Mouse (Mus musculus) forebrain, embryonic 11.5 days (tissue): ENCODE measurements at regions not wholly inside any gene's neighbourhood (a gene's known extent, or its start where the extent isn't known, plus 50 kb on each side); places are given as distances from the start of the nearest gene placed in this dataset.

Experiments used
- ATAC-seq: fragments of 200-750 bp; cut with Nextera tagmentation; replicated peaks from 2 replicates; pipeline ENCODE4 v1.8.0; 2017; ENCODE audit warnings: moderate TSS enrichment; ENCODE audit not compliant: low FRiP score
- DNase-seq: peaks from one replicate; pipeline ENCODE4 v3.0.0-alpha.2; 2017; ENCODE audit warnings: low spot score
- H3K27ac ChIP-seq: fragments of 300-500 bp; sonication (generic); 2 replicates; pipeline ENCODE4 v1.5.1; 2014; ENCODE audit warnings: low read depth, low read length
- H3K27me3 ChIP-seq: fragments of 300-500 bp; sonication (generic); 2 replicates; pipeline ENCODE4 v1.6.1; 2014; ENCODE audit warnings: mild to moderate bottlenecking, low read length, mixed read lengths; ENCODE audit not compliant: control insufficient read depth, insufficient read depth
- H3K36me3 ChIP-seq: fragments of 300-500 bp; sonication (generic); 2 replicates; pipeline ENCODE4 v1.6.1; 2014; ENCODE audit warnings: mild to moderate bottlenecking, low read length, moderate library complexity, mixed read lengths; ENCODE audit not compliant: control insufficient read depth, insufficient read depth
- H3K4me1 ChIP-seq: fragments of 300-500 bp; sonication (generic); replicated peaks from 2 replicates; pipeline ENCODE4 v1.6.1; 2014; ENCODE audit warnings: low read length, mixed read lengths; ENCODE audit not compliant: control insufficient read depth, insufficient read depth
- H3K4me2 ChIP-seq: fragments of 300-500 bp; sonication (generic); 2 replicates; pipeline ENCODE4 v1.6.1; 2014; ENCODE audit warnings: low read depth, mild to moderate bottlenecking, low read length, moderate library complexity, mixed read lengths; ENCODE audit not compliant: severe bottlenecking
- H3K4me3 ChIP-seq: fragments of 300-500 bp; sonication (generic); 2 replicates; pipeline ENCODE4 v1.5.1; 2014; ENCODE audit warnings: low read depth, low read length
- H3K9ac ChIP-seq: fragments of 300-500 bp; sonication (generic); 2 replicates; pipeline ENCODE4 v1.6.1; 2014; ENCODE audit warnings: low read length
- H3K9me3 ChIP-seq: fragments of 300-500 bp; sonication (generic); 2 replicates; pipeline ENCODE4 v1.6.1; 2016; ENCODE audit warnings: low read length, mixed read lengths; ENCODE audit not compliant: control insufficient read depth
- WGBS: fragments of 180-500 bp; shearing (Covaris S2); extraction: QIAGEN DNeasy Blood & Tissue Kit; methylation state at CpG from one replicate; pipeline ENCODE4 v1.1.7; 2014; 5-methylcytosine and 5-hydroxymethylcytosine counted together

DNA sequence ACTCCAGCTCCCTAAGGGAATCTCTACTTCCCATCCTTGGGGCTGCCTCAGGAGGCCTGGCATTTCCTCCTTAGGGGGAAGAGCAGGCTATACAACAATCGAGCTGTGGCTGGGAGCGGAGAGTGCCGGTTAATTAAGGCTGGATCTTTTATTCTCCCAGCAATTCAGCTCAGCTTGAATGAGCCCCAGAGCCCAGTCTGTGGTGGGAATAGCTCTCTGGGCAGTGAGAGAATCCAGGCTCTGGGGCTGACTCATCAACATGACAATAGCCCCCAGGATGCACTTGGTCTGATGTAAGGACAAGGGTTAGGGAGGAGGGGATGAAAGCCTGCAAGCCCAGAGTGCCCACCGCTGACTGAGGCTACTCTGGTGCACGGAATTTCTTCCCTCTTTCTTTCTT is 280.2 kb upstream of the Sox9 start:
- under 1% methylated on average over 5 of the region's 5 CpGs for WGBS
- Histone ChIP-seq H3K36me3 (no peaks in the 10 kb centered on the region), H3K4me3 (no peak overlapping the region), H3K27ac (peak overlapping the region; percentile 78), H3K4me2 (no peak overlapping the region), H3K9ac (no peak overlapping the region), H3K9me3 (no peaks in the 10 kb centered on the region), H3K4me1 (peaks cover 13% of the 10 kb centered on the region; the same call in 1 of the 2 replicates), H3K27me3 (no peaks in the 10 kb centered on the region)
- ATAC-seq (peak; percentile 99), DNase-seq (peak; percentile 87)

DNA sequence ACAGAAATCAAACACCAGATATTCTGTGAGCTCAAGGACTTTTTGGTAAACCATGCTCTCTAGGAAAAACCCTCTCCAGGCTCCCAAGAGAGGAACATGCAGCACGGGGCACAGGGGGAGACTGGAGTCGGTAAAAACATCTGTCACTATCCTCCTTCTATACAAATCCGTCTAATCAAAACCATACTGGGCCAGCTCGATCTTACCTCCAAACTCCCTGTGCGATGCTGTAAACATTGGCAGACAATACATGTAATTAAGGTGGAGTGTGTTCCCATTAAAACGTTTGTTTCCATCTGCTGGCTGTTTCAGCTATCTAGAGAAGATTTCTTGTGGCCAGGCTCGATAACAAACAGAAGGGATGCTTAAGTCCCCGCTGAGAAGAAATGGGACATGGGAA is 262.9 kb upstream of the Sox9 start:
- ATAC-seq (no peak), DNase-seq (no peak)
- Histone ChIP-seq H3K4me3 (no peak overlapping the region), H3K27me3 (no peaks in the 10 kb centered on the region), H3K36me3 (no peaks in the 10 kb centered on the region), H3K9ac (no peak overlapping the region), H3K4me1 (no peaks in the 10 kb centered on the region), H3K9me3 (no peaks in the 10 kb centered on the region), H3K27ac (no peak overlapping the region), H3K4me2 (no peak overlapping the region)
- WGBS: 66% methylated on average over 8 of the region's 8 CpGs

DNA sequence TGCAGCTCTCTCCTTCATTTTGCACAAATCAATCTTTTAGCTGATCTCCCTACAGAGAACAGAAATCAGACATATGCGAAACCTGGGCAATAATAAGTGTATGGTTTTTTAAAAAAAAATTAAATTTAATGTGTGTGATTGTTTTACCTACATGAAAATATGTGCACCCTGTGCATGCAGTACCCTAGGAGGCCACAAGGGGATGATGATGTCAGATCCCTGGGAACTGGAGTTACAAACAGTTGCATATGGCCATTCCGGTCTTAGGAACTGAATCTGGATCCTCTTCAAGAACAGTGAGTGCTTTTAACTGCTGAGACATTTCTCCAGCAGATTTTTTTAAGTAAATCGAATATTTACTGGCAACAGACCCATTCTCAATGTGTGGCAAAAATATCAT is 257.0 kb upstream of the Sox9 start:
- Histone ChIP-seq H3K27ac (no peak overlapping the region), H3K4me1 (no peaks in the 10 kb centered on the region), H3K4me2 (no peak overlapping the region), H3K9ac (no peak overlapping the region), H3K36me3 (no peaks in the 10 kb centered on the region), H3K4me3 (no peak overlapping the region), H3K27me3 (no peaks in the 10 kb centered on the region), H3K9me3 (no peaks in the 10 kb centered on the region)
- 92% methylated on average over 3 of the region's 3 CpGs for WGBS
- DNase-seq (no peak), ATAC-seq (no peak)

DNA sequence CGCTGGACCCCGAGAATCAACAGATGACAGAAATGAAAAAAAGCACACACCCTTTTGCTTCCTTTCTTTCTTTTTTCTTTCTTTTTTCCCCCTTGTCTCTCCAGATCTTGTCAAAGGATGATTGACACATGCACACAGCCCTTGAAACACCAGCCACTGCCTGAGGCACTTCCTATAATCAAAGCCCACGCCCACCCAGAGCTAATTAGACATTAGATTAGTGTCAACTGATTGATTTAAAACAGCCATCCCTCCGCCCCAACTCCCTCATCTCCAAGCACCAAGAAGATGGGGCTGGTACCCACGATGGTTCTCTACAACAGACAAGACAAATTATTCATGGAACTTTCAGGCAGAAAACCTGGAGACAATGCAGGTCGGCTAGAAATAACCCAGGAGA is 239.5 kb upstream of the Sox9 start:
- Histone ChIP-seq H3K9ac (no peak overlapping the region), H3K27ac (no peak overlapping the region), H3K36me3 (no peaks in the 10 kb centered on the region), H3K4me3 (no peak overlapping the region), H3K4me2 (no peak overlapping the region), H3K4me1 (peaks cover 6% of the 10 kb centered on the region; the same call in 1 of the 2 replicates), H3K27me3 (no peaks in the 10 kb centered on the region), H3K9me3 (no peaks in the 10 kb centered on the region)
- ATAC-seq (peak; percentile 82), DNase-seq (peak; percentile 74)
- 6% methylated on average over 6 of the region's 6 CpGs for WGBS

DNA sequence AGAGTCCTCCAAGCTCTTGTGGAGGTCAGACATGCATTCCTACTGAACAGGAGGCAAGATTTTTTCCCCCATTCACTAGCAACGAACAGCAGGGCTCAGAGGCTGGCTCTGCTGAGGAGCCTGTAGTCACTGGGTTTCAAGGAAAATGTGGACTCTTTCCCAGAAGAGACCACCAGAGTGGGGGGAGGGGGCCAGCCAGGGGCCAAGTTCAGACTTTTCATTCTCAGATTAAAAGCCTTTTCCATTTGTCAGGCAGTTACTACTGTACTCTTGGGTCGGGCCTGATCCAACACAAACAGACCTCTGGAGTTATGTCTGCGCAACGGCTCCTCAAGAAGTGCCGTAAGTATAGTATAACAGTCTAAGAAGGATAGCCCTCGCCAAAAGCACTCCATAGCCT is 238.6 kb upstream of the Sox9 start:
- ATAC-seq (no peak; the same call in 1 of the 2 replicates), DNase-seq (no peak)
- H3K27me3 ChIP-seq: no peaks in the 10 kb centered on the region
- H3K9ac ChIP-seq: no peak overlapping the region
- no peaks in the 10 kb centered on the region for H3K36me3 ChIP-seq
- peaks cover 6% of the 10 kb centered on the region; the same call in 1 of the 2 replicates for H3K4me1 ChIP-seq
- H3K4me2 ChIP-seq: no peak overlapping the region
- H3K27ac ChIP-seq: peak overlapping the region; percentile 62; the same call in 1 of the 2 replicates
- no peaks in the 10 kb centered on the region for H3K9me3 ChIP-seq
- WGBS: 72% methylated on average over 6 of the region's 6 CpGs
- H3K4me3 ChIP-seq: no peak overlapping the region

DNA sequence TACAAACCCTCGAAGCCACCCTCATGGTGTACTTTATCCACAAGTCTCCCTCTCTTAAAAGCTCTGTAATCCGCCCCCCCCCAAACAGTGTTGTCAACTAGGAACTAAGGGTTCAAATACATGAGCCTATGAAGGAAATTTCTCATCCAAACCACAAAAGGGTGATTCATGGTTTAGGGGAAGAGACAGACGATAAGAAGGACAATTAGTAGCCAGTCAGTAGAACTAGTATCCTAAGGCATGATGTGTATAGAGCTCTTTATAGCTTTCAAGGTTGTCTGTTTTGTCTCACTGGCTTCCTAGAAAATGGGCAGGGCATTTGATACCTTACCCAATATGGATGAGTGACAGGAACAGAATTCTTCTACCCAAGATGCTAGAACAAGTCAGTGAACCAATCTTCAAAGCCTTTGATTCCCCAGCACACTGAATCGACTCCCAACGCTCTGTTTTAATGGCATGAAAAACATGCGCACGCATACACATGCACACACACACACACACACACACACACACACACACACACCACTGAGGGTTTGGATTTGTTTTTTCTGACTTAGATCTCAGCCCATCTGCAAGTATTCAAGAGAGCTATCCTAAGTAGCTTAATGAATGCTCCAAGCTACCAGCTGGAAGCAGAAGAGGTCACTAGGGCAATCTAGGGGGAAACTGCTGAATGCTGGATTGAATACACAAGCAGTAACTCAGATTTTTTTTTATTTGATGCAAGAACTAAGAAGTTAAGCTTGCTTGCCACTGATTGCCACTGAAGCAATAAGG is 236.6 kb upstream of the Sox9 start:
- Histone ChIP-seq H3K27me3 (no peaks in the 10 kb centered on the region), H3K9ac (no peak overlapping the region), H3K4me3 (no peak overlapping the region), H3K36me3 (no peaks in the 10 kb centered on the region), H3K4me2 (no peak overlapping the region), H3K9me3 (no peaks in the 10 kb centered on the region), H3K27ac (no peak overlapping the region), H3K4me1 (peaks cover 6% of the 10 kb centered on the region; the same call in 1 of the 2 replicates)
- ATAC-seq (no peak; the same call in 1 of the 2 replicates), DNase-seq (no peak)
- WGBS: 61% methylated on average over 7 of the region's 7 CpGs

DNA sequence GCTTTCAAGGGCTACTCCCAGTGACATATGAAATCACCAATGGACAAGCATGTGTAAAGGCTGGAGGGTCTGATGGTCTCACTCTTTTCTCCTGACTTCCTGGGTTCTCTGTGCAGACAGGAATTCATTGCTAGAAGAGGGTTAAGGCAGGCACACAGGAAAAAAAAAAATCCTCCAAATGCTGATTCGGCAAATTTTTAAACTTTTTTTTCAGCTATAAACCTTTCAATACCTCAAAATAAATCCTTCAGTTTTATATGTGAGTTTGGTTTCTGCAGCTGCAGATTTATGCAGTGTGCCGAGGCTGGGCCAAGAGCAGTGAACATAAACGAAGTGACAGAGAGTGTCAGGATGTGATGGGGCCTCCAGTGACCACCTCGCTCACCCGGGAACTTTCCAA is 235.9 kb upstream of the Sox9 start:
- Histone ChIP-seq H3K27me3 (no peaks in the 10 kb centered on the region), H3K4me3 (no peak overlapping the region), H3K36me3 (no peaks in the 10 kb centered on the region), H3K9me3 (no peaks in the 10 kb centered on the region), H3K4me1 (peaks cover 6% of the 10 kb centered on the region; the same call in 1 of the 2 replicates), H3K27ac (no peak overlapping the region), H3K4me2 (no peak overlapping the region), H3K9ac (no peak overlapping the region)
- DNase-seq (no peak), ATAC-seq (no peak)
- WGBS: 75% methylated on average over 5 of the region's 5 CpGs

DNA sequence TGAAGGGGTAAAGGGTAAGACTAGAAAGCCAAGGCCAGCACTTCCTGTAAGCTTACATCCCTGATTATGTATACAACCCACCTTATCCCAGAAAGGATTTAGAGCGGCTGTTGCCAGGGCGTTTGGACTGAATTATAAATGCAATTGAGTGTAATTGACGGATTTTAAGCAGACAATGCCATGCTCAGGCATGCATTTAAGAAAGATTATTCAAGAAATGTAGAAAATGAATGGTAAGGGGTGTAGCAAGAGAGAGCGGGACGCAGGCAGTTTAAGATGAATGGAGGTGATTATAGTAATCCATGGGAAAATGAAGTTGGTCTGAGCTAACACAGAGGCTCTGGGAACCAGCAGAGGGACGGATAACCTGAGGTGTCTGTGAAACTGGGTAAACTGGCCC is 229.2 kb upstream of the Sox9 start:
- Histone ChIP-seq H3K9me3 (no peaks in the 10 kb centered on the region), H3K4me2 (no peak overlapping the region), H3K4me3 (no peak overlapping the region), H3K27me3 (no peaks in the 10 kb centered on the region), H3K27ac (no peak overlapping the region), H3K9ac (no peak overlapping the region), H3K36me3 (no peaks in the 10 kb centered on the region), H3K4me1 (no peaks in the 10 kb centered on the region; the same call in 1 of the 2 replicates)
- 28% methylated on average over 6 of the region's 6 CpGs for WGBS
- ATAC-seq (0 out of 2 replicates have a peak, but pooled peaks have one; percentile 5), DNase-seq (no peak)

DNA sequence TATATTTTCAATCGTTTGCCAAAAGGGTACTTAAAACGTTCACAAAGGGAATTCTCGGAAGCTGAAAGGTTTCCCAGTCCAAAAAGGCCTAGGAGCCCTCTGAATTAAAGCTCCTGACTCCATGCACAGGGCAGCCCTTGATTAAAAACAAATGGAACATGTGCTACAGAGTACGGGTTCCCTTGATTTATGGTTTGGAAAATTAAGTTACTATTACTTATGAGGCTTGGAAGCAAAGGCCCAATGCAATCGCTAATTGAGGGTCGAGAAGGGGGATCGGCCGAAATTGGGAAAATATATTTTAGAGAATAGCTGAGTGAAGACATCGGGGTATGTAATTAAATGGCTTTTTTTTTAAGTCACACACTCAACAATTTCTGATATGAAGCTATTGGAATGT is 219.0 kb upstream of the Sox9 start:
- ATAC-seq: no peak
- WGBS: 88% methylated on average over 9 of the region's 9 CpGs
- no peak for DNase-seq
- no peaks in the 10 kb centered on the region for H3K36me3 ChIP-seq
- no peaks in the 10 kb centered on the region for H3K27me3 ChIP-seq
- no peak overlapping the region for H3K27ac ChIP-seq
- no peaks in the 10 kb centered on the region for H3K4me1 ChIP-seq
- no peak overlapping the region for H3K9ac ChIP-seq
- no peaks in the 10 kb centered on the region; the same call in 1 of the 2 replicates for H3K9me3 ChIP-seq
- no peak overlapping the region for H3K4me3 ChIP-seq
- no peak overlapping the region for H3K4me2 ChIP-seq
